Mouse (Mus musculus) C2C12 (cell line): ENCODE measurements around the gene Acad10. TPM values are rescaled to one million over a fixed set of nuclear protein-coding genes. Genes with fewer than 3 reads are reported as not detected.

Experiments
- H3K27me3 ChIP-seq: one replicate; pipeline ENCODE4 v1.6.1; 2011; ENCODE audit not compliant: control insufficient read depth, insufficient read depth, insufficient read length
- H3K36me3 ChIP-seq: one replicate; pipeline ENCODE4 v1.6.1; 2011; ENCODE audit not compliant: control insufficient read depth, insufficient read depth
- H3K4me3 ChIP-seq: one replicate; pipeline ENCODE4 v1.5.1; 2011; ENCODE audit warnings: mild to moderate bottlenecking, control low read depth; ENCODE audit not compliant: poor library complexity, insufficient read depth, severe bottlenecking
- H3K79me2 ChIP-seq: one replicate; pipeline ENCODE4 v1.6.1; 2011; ENCODE audit not compliant: control insufficient read depth, insufficient read depth
- H3K79me3 ChIP-seq: one replicate; pipeline ENCODE4 v1.6.1; 2011; ENCODE audit warnings: low read depth, control low read depth
- H3ac ChIP-seq: one replicate; pipeline ENCODE3; 2011; ENCODE audit warnings: low read depth; ENCODE audit not compliant: control insufficient read depth, insufficient read length
- CEBPB ChIP-seq: IDR thresholded peaks from one replicate; pipeline ENCODE4 v1.6.1; 2011; ENCODE audit warnings: low read depth, mild to moderate bottlenecking, control low read depth, moderate library complexity
- CTCF ChIP-seq: IDR thresholded peaks from one replicate; pipeline ENCODE4 v1.5.1; 2011; ENCODE audit not compliant: control insufficient read depth, insufficient read depth, insufficient read length
- FOSL1 ChIP-seq: IDR thresholded peaks from one replicate; pipeline ENCODE4 v1.8.0; 2011; ENCODE audit warnings: mild to moderate bottlenecking, low read length; ENCODE audit not compliant: poor library complexity, insufficient read depth, severe bottlenecking
- MAX ChIP-seq: IDR thresholded peaks from one replicate; pipeline ENCODE4 v1.6.1; 2011; ENCODE audit warnings: mild to moderate bottlenecking, control low read depth
- MYOD1 ChIP-seq: IDR thresholded peaks from one replicate; pipeline ENCODE4 v1.6.1; 2011; ENCODE audit warnings: low read depth; ENCODE audit not compliant: control insufficient read depth, insufficient read length
- MYOG ChIP-seq: IDR thresholded peaks from one replicate; pipeline ENCODE4 v1.6.1; 2011; ENCODE audit not compliant: control insufficient read depth, insufficient read length; ENCODE audit errors: extremely low read depth
- USF1 ChIP-seq: IDR thresholded peaks from one replicate; pipeline ENCODE4 v1.6.1; 2011; ENCODE audit warnings: low read depth, mild to moderate bottlenecking, control low read depth, moderate library complexity
- polyA plus RNA-seq: library from polyadenylated mRNA; unstranded; fragments of >200 nt; fragmentation: generic; extraction: Trizol; gene quantifications from one replicate; pipeline ENCODE4 v1.2.1, GENCODE M21; 2012; ENCODE audit warnings: missing spikeins

Gene Acad10
- polyA plus RNA-seq, 1 experiment: 1.8 TPM

- no peak for TF ChIP-seq MAX
- peaks cover 74% of the 10 kb centered on the region for H3K36me3 ChIP-seq
Measured at GRCm38 (mm10) chr5:121682250-121682649, 21.9 kb upstream of the Acad10 start.

GRCm38 (mm10) chr5:121670412-121670811, 10.1 kb upstream of the Acad10 start:
- Histone ChIP-seq H3K27me3 (no peaks in the 10 kb centered on the region), H3ac (no peak overlapping the region), H3K79me2 (peaks cover 6% of the 10 kb centered on the region), H3K36me3 (peaks cover 54% of the 10 kb centered on the region), H3K79me3 (peaks cover 6% of the 10 kb centered on the region), H3K4me3 (no peak overlapping the region)
- TF ChIP-seq USF1 (no peak), MYOG (no peak), MAX (no peak), CEBPB (no peak), CTCF (no peak)

More at GRCm38 (mm10) chr5:121682250-121682649, 21.9 kb upstream of the Acad10 start:
- no peaks in the 10 kb centered on the region for H3K27me3 ChIP-seq
- no peak overlapping the region for H3ac ChIP-seq
- H3K79me2 ChIP-seq: no peaks in the 10 kb centered on the region
- no peaks in the 10 kb centered on the region for H3K79me3 ChIP-seq
- no peak overlapping the region for H3K4me3 ChIP-seq

- H3ac ChIP-seq: no peak overlapping the region
Measured at GRCm38 (mm10) chr5:121668411-121668810, 8.1 kb upstream of the Acad10 start.

GRCm38 (mm10) chr5:121667067-121667466, 6.8 kb upstream of the Acad10 start:
- H3K79me3 ChIP-seq: peaks cover 11% of the 10 kb centered on the region
- peaks cover 22% of the 10 kb centered on the region for H3K79me2 ChIP-seq
- H3K36me3 ChIP-seq: peaks cover 54% of the 10 kb centered on the region
- TF ChIP-seq CEBPB (no peak), USF1 (no peak), MAX (no peak), MYOG (no peak), MYOD1 (no peak), CTCF (no peak), FOSL1 (no peak)
- no peak overlapping the region for H3ac ChIP-seq
- no peaks in the 10 kb centered on the region for H3K27me3 ChIP-seq
- H3K4me3 ChIP-seq: no peak overlapping the region

More at GRCm38 (mm10) chr5:121668411-121668810, 8.1 kb upstream of the Acad10 start:
- Histone ChIP-seq H3K36me3 (peaks cover 58% of the 10 kb centered on the region), H3K79me3 (peaks cover 6% of the 10 kb centered on the region), H3K4me3 (no peak overlapping the region), H3K79me2 (peaks cover 9% of the 10 kb centered on the region), H3K27me3 (no peaks in the 10 kb centered on the region)
- TF ChIP-seq CTCF (no peak), FOSL1 (no peak), MAX (no peak), CEBPB (no peak), MYOD1 (no peak), MYOG (no peak), USF1 (no peak)

GRCm38 (mm10) chr5:121664971-121665370, 4.7 kb upstream of the Acad10 start:
- TF ChIP-seq USF1: no peak
- no peak for TF ChIP-seq CTCF
- no peak for TF ChIP-seq CEBPB
- TF ChIP-seq MYOG: no peak
- TF ChIP-seq MAX: no peak
- TF ChIP-seq MYOD1: no peak
- H3K79me3 ChIP-seq: peaks cover 20% of the 10 kb centered on the region
- H3K27me3 ChIP-seq: no peaks in the 10 kb centered on the region
- no peak overlapping the region for H3K4me3 ChIP-seq
- H3K79me2 ChIP-seq: peaks cover 34% of the 10 kb centered on the region
- peaks cover 43% of the 10 kb centered on the region for H3K36me3 ChIP-seq
- no peak overlapping the region for H3ac ChIP-seq

GRCm38 (mm10) chr5:121664078-121664477, 3.8 kb upstream of the Acad10 start:
- H3K36me3 ChIP-seq: peaks cover 40% of the 10 kb centered on the region
- H3K79me3 ChIP-seq: peaks cover 20% of the 10 kb centered on the region
- TF ChIP-seq USF1 (no peak), CEBPB (no peak)

More at GRCm38 (mm10) chr5:121664078-121664477, 3.8 kb upstream of the Acad10 start:
- Histone ChIP-seq H3K79me2 (peaks cover 37% of the 10 kb centered on the region), H3K4me3 (no peak overlapping the region), H3ac (no peak overlapping the region), H3K27me3 (no peaks in the 10 kb centered on the region)
